Mouse (Mus musculus) thymus, postnatal 14 days (tissue): ENCODE results near the gene Mrc1.
"Not testable (repeated sequence)": the region's sequence is repeated elsewhere in the genome, so short reads cannot be mapped to it uniquely, and the experiment has no call there.

Experiments used
- DNase-seq: peaks from one replicate; pipeline ENCODE4 v3.0.0; 2021

Gene Mrc1

GRCm38 (mm10) chr2:14229149-14229548, at the start of gene Mrc1:
Gene Mrc1, plus strand, starts transcription at chr2:14229392.
- no peak for DNase-seq

DNA sequence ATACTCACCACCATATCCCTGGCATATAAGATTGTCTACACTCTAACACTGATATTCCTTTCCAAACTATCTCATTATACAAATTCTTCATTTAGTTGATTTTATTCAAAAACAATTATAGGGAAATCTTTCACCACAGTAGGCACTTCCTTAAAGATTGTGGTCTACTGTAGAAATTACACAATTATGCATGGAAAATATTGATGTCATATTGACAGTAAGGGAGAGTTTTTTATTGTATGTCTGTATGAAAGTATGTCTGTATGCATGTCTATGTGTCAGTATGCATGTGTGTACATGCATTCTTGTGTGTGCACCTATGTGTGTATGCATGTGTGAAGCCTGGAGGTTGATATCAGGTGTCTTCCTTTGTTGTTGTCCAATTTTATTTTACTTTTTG, 44.8 kb upstream of the Mrc1 start:
- DNase-seq = no peak

GRCm38 (mm10) chr2:14190684-14191083, 38.5 kb upstream of the Mrc1 start:
- DNase-seq = peak; percentile 19

GRCm38 (mm10) chr2:14191601-14192000, 37.6 kb upstream of the Mrc1 start:
- DNase-seq = no peak

- DNase-seq = no peak
Observed at GRCm38 (mm10) chr2:14192046-14192445, 37.1 kb upstream of the Mrc1 start.

GRCm38 (mm10) chr2:14198325-14198903, 30.8 kb upstream of the Mrc1 start:
- not testable (repeated sequence) for DNase-seq

DNA sequence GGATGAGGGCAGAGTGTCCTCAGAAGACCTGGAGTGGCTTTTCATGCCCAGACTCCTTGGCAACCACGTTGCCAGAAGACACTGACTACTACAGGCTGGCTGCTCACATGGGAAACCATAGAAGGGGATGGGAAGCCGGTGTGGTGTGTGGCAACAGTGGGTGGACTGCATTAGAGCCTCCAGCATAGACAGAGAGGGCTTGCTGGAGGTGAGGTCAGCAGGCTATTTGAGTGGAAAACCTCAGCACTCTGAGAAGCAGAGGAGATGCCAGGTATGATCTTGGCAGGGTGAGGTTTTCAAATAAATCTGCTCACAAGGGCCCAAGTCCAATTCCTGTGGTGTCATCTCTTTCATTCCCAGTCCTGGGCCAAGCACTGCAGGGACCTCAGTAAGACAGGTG, 29.6 kb upstream of the Mrc1 start:
- DNase-seq = no peak

GRCm38 (mm10) chr2:14200879-14201445, 28.2 kb upstream of the Mrc1 start:
- not testable (repeated sequence) for DNase-seq

DNA sequence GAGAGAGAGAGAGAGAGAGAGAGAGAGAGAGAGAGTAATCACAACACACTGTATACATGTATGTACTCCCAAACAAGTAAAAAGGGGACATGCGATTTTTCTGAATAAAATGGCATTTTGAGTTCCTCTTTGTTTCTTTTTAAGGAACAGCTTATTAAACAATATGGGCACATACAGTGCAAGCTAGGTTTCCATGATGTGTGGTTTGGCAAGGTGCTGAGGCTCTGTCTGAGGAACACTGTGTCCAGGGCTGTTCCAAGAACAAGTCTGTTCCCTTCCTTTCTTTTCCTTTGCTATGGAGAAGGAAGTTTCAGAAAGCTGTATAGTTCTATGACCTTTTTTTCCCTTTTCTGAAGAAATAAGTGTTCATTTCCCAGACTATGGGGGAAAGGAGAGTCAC, 24.9 kb upstream of the Mrc1 start:
- DNase-seq = no peak

DNA sequence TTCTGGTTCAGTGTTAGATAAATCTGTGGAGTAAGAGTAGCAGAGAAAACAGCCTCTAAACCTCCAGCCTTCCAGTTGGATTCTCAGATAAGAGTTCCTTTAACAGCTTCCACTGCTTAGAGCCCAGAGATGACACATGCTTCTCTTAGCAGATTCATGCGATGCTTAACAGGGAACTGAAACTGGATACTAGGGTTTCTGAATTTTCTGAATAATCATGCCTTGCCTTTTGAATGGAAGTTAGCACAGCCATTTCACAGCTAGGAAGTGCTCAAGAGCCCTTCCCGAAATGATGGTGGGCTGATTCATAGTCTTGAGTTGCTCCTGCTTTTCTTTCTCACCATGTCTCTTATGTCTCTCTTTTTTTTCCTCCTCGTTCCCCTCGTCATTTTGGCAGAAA, 22.4 kb upstream of the Mrc1 start:
- no peak for DNase-seq

GRCm38 (mm10) chr2:14210731-14211130, 18.5 kb upstream of the Mrc1 start:
- DNase-seq = no peak

- DNase-seq = no peak
Observed at GRCm38 (mm10) chr2:14211606-14212005, 17.6 kb upstream of the Mrc1 start.

- no peak for DNase-seq
Observed at GRCm38 (mm10) chr2:14214764-14215163, 14.4 kb upstream of the Mrc1 start.

DNA sequence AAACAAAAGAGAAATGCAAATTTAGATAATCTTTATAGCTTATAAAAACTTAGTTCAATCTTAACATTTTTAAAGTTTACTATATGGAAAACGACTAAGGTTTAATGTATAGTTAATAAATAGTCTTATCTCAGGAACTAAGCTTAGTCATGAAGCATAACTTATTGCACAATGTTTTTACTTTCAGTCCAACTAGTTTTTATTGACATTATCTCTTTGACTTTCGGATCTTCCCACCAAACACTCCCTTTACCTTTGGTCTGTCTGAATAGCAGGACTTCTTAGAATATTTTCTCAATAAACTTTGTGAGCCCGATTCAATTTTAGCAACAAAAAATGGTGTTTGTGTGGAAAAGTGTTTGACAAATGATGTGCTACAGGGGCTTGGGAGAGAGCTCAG, 12.5 kb upstream of the Mrc1 start:
- DNase-seq = no peak

DNA sequence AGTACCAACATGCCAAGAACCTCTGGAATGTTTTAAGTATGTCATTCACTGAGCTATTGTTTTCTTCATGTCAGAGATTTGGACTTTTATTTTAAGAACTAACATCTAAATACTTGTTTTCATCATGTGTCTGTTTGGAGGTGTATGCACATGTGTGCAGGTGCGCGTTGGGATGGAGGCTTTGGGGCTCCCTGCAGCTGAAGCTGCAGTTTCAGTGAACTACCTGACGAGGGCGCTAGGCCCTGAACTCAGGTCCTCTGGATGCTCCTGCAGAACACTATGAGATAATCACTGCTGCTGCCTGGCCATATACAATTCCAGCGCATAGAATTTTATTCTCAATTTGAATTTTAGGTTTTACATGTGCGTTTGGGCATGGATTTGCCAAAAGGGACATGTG, 11.1 kb upstream of the Mrc1 start:
- no peak for DNase-seq

DNA sequence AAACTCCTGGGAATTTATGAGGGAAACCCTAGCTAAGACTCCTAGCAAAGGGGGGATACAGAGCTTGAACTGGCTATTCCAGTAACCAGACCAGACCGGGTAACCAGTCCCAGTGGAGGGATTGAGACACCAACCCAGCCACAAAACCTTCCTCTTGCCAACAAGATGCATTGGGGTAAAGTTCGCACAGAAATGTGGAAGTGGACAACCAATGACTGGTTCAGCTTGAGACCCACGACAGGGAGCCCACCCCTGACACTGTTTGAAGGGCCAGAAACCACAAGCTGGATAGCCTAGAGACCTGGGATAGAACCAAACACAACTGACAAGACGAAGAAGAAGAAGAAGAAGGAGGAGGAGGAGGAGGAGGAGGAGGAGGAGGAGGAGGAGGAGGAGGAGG, 4.8 kb upstream of the Mrc1 start:
- no peak for DNase-seq

GRCm38 (mm10) chr2:14228495-14228894, 697 bp upstream of the Mrc1 start:
- DNase-seq = no peak

GRCm38 (mm10) chr2:14229979-14230378, 787 bp downstream of the Mrc1 start:
- no peak for DNase-seq

DNA sequence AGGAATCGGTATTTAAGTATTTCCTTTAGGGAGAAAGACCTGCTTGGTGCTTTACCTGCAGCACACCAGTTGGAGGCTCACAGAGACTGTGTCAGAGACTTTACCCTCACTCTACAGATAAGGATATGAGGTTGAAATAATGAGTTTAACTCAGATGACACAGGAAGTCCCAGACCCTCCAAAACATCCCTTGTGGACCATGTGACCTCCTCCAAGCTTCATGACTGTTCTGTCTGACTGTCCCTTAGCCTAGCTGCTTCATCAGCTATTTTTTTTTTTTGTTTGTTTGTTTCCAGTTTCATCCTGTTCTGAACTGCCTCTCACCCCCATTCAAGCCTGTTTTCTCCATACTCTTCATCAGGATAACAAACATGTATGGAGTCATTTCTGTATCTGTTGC, 3.7 kb downstream of the Mrc1 start:
- no peak for DNase-seq

GRCm38 (mm10) chr2:14233983-14234382, 4.8 kb downstream of the Mrc1 start:
- DNase-seq = no peak

DNA sequence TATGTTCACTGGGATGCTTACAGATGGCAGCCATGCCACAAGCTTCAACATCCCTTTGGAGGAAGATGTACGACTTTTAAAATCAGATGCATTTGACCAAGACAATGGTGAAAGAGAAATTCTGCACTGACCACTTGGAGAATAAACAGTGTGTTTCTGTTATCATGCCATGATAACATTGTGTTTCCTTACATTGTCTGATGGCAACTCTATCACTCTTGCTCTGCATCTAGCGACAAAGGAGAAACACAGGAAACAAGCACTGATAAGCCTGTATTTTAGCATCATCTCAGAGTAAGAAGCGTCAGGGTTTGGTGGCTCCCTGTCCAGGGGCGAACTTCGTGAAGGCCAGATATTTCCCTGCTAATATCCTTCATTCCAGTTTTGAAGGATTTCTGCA, 6.1 kb downstream of the Mrc1 start:
- DNase-seq = no peak

DNA sequence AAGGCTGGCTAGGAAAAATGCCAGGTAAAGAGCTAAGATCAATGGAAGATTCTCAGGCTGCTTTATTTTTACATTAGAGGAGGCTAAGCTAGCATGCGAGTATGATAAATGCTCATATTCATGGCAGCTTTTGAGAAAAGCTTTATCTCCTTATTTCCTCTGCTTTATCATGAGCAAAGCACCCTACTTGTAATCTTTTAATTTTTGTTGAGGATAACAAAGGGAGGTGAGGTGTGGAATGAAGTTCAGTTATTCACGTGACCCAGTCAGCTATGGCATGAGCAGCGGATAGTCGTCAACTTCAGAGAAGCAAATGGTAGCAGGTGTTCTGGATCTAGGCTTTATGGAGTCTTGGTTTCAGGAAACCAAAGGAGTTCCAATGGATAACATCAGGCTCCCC, 7.7 kb downstream of the Mrc1 start:
- DNase-seq = no peak

GRCm38 (mm10) chr2:14237723-14238122, 8.5 kb downstream of the Mrc1 start:
- DNase-seq = no peak

GRCm38 (mm10) chr2:14239151-14239550, 10.0 kb downstream of the Mrc1 start:
- no peak for DNase-seq

DNA sequence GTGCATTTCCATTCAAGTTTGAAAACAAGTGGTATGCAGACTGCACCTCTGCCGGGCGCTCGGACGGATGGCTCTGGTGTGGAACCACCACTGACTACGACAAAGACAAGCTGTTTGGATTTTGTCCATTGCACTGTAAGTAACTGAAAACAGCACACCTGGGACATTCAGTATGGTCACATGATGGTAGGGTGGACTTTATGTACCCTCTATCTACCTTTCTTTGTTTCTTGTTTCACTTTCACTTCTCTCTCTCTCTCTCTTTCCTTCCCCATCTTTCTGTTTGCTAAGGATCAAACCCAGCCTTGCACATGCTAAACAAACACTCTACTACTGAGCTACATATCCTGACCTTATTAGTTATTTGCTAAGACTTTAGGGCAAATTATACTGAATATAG, 15.0 kb downstream of the Mrc1 start:
- DNase-seq = no peak
